Mouse (Mus musculus): ENCODE measurements around the gene Foxn1. TPM values are rescaled to one million over a fixed set of nuclear protein-coding genes. Genes with fewer than 3 reads are reported as not detected.

Foxn1 gene
- polyA plus RNA-seq, 1 experiment from 2014 or later, result 0.26 TPM

GRCm38 (mm10) chr11:78396950-78397349 is 10.6 kb upstream of the Foxn1 start:
- H3K4me3 ChIP-seq, result peak overlapping the region; percentile 49
- no peaks in the 10 kb centered on the region for H3K36me3 ChIP-seq (replicated peaks)
- H3K9me3 ChIP-seq, result no peaks in the 10 kb centered on the region
- DNase-seq (ENCODE audit: low spot score), result peak; percentile 36
- peaks cover 17% of the 10 kb centered on the region for H3K4me1 ChIP-seq
- 32% methylated on average over 11 of the region's 11 CpGs for WGBS
- peak overlapping the region; percentile 74 for H3K27ac ChIP-seq (replicated peaks)
- H3K27me3 ChIP-seq (replicated peaks; ENCODE audit: low read depth, poor library complexity, severe bottlenecking), result 0 out of 2 replicates have a peak, but pooled peaks cover 4% of the 10 kb centered on the region

DNA sequence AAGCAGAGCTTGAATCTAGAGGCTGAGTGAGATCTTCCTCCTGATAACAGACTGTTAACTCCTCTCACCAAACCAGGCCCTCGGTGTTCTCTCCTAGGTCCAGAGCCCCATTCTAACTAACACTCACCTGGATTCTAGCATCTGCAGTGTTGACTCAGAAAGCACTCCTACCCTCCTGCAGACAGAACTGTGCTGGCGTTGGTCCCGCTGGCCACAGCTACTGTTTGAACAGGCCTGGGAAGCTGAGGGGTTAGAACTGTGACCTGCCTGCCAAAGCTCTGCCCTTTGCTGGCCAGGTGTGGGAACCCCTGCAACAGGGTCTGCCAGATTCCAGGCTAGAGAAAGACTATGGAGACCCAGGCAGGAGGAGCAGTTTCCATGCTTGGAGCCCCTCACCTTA is 6.4 kb upstream of the Foxn1 start:
- H3K9me3 ChIP-seq, result no peaks in the 10 kb centered on the region
- 82% methylated on average over 3 of the region's 3 CpGs for WGBS
- H3K27me3 ChIP-seq (replicated peaks; ENCODE audit: low read depth, poor library complexity, severe bottlenecking), result no peaks in the 10 kb centered on the region
- no peak overlapping the region for H3K4me3 ChIP-seq
- H3K36me3 ChIP-seq (replicated peaks), result no peaks in the 10 kb centered on the region
- DNase-seq (ENCODE audit: low spot score), result no peak
- peaks cover 11% of the 10 kb centered on the region for H3K4me1 ChIP-seq
- no peak overlapping the region for H3K27ac ChIP-seq (replicated peaks)

GRCm38 (mm10) chr11:78385776-78386175 is 582 bp downstream of the Foxn1 start:
- no peaks in the 10 kb centered on the region for H3K36me3 ChIP-seq (replicated peaks)
- peaks cover 9% of the 10 kb centered on the region; the same call in 1 of the 2 replicates for H3K27me3 ChIP-seq (replicated peaks; ENCODE audit: low read depth, poor library complexity, severe bottlenecking)
- peaks cover 32% of the 10 kb centered on the region for H3K4me1 ChIP-seq
- no peak overlapping the region for H3K27ac ChIP-seq (replicated peaks)
- H3K9me3 ChIP-seq, result no peaks in the 10 kb centered on the region
- H3K4me3 ChIP-seq, result no peak overlapping the region
- no peak for DNase-seq (ENCODE audit: low spot score)
- 86% methylated on average over 10 of the region's 10 CpGs for WGBS

GRCm38 (mm10) chr11:78382701-78383100 is 3.7 kb downstream of the Foxn1 start:
- no peak for DNase-seq (ENCODE audit: low spot score)
- Histone ChIP-seq H3K9me3 (no peaks in the 10 kb centered on the region), H3K27me3 (replicated peaks; ENCODE audit: low read depth, poor library complexity, severe bottlenecking) (peaks cover 9% of the 10 kb centered on the region; the same call in 1 of the 2 replicates), H3K27ac (replicated peaks) (no peak overlapping the region), H3K4me3 (no peak overlapping the region), H3K4me1 (peaks cover 35% of the 10 kb centered on the region), H3K36me3 (replicated peaks) (no peaks in the 10 kb centered on the region)
- 28% methylated on average over 5 of the region's 5 CpGs for WGBS

- Histone ChIP-seq H3K4me1 (peaks cover 38% of the 10 kb centered on the region), H3K27ac (replicated peaks) (no peak overlapping the region), H3K27me3 (replicated peaks; ENCODE audit: low read depth, poor library complexity, severe bottlenecking) (peaks cover 9% of the 10 kb centered on the region; the same call in 1 of the 2 replicates), H3K9me3 (no peaks in the 10 kb centered on the region), H3K36me3 (replicated peaks) (no peaks in the 10 kb centered on the region), H3K4me3 (no peak overlapping the region)
- no peak for DNase-seq (ENCODE audit: low spot score)
- 84% methylated on average over 7 of the region's 7 CpGs for WGBS
These were observed 4.1 kb downstream of the Foxn1 start for GRCm38 (mm10) chr11:78382286-78382685.

- no peak for DNase-seq (ENCODE audit: low spot score)
- Histone ChIP-seq H3K4me1 (peaks cover 27% of the 10 kb centered on the region), H3K36me3 (replicated peaks) (no peaks in the 10 kb centered on the region), H3K27ac (replicated peaks) (no peak overlapping the region), H3K4me3 (no peak overlapping the region), H3K9me3 (no peaks in the 10 kb centered on the region), H3K27me3 (replicated peaks; ENCODE audit: low read depth, poor library complexity, severe bottlenecking) (0 out of 2 replicates have a peak, but pooled peaks cover 5% of the 10 kb centered on the region)
- WGBS, result 84% methylated on average over 3 of the region's 3 CpGs
These were observed 5.4 kb downstream of the Foxn1 start for GRCm38 (mm10) chr11:78380996-78381395.

DNA sequence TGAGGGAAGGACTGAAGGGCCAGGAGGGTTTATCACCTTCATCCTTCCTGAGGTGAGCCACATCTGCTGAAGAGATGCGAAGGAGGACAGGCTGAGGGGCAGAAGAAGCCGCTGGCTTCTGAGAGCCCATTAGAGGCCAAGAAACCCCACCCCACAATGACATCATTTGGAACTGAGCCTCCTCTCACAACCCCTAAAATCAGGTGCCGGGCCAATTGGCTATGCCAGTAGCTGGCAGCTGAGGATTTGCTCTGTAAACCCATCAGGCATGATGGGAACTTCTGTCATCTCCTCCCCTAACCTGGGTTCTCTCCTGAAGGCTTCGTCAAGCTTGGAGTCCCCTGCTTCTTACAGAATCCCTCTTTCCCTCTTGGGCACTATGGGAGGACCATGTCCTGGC is 6.0 kb downstream of the Foxn1 start:
- H3K4me1 ChIP-seq, result peaks cover 28% of the 10 kb centered on the region
- no peak for DNase-seq (ENCODE audit: low spot score)
- no peaks in the 10 kb centered on the region for H3K9me3 ChIP-seq
- H3K27me3 ChIP-seq (replicated peaks; ENCODE audit: low read depth, poor library complexity, severe bottlenecking), result 0 out of 2 replicates have a peak, but pooled peaks cover 5% of the 10 kb centered on the region
- H3K27ac ChIP-seq (replicated peaks), result no peak overlapping the region
- no peaks in the 10 kb centered on the region for H3K36me3 ChIP-seq (replicated peaks)
- 82% methylated on average over 4 of the region's 4 CpGs for WGBS
- H3K4me3 ChIP-seq, result no peak overlapping the region

DNA sequence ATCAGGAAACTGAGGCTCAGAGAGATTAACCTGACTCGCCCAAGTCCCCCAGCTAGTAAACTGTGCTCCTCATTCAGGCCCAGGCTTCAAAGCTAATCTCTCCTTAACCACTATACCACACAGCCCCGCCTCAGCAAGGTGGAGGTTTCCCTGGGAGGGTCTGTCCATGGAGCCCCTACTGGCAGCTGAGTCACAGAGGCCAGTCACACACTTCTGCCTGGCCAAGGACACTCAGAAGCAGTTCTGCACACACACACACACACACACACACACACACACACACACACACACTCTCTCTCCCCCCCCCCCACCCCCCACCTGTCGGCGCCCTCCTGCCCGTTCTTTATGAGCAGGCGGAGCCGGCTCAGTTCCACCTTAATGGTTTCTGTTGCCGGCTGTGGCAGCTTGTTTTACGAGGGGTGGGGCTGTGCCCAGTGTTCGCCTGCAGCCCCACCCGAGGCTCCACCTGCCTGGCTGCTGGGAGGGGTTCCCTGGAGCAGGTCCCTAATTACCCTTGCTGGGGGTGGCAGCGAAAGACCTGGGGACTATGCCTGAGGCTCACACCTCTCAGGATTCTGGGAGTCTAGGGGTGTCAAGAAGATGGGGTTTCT is 8.7 kb downstream of the Foxn1 start:
- Histone ChIP-seq H3K9me3 (no peaks in the 10 kb centered on the region), H3K4me1 (peaks cover 27% of the 10 kb centered on the region), H3K36me3 (replicated peaks) (no peaks in the 10 kb centered on the region), H3K27ac (replicated peaks) (no peak overlapping the region), H3K4me3 (no peak overlapping the region), H3K27me3 (replicated peaks; ENCODE audit: low read depth, poor library complexity, severe bottlenecking) (no peaks in the 10 kb centered on the region)
- no peak for DNase-seq (ENCODE audit: low spot score)
- WGBS, result 53% methylated on average over 12 of the region's 12 CpGs

GRCm38 (mm10) chr11:78374147-78374546 is 12.2 kb downstream of the Foxn1 start:
- H3K36me3 ChIP-seq (replicated peaks), result no peaks in the 10 kb centered on the region
- no peak overlapping the region for H3K4me3 ChIP-seq
- no peaks in the 10 kb centered on the region for H3K9me3 ChIP-seq
- H3K27ac ChIP-seq (replicated peaks), result no peak overlapping the region
- no peaks in the 10 kb centered on the region for H3K27me3 ChIP-seq (replicated peaks; ENCODE audit: low read depth, poor library complexity, severe bottlenecking)
- peaks cover 32% of the 10 kb centered on the region for H3K4me1 ChIP-seq
- no peak for DNase-seq (ENCODE audit: low spot score)
- WGBS, result 75% methylated on average over 8 of the region's 8 CpGs

GRCm38 (mm10) chr11:78372610-78373009 is 13.7 kb downstream of the Foxn1 start:
- Histone ChIP-seq H3K4me3 (no peak overlapping the region), H3K27ac (replicated peaks) (no peak overlapping the region), H3K4me1 (peaks cover 29% of the 10 kb centered on the region), H3K36me3 (replicated peaks) (no peaks in the 10 kb centered on the region), H3K9me3 (no peaks in the 10 kb centered on the region), H3K27me3 (replicated peaks; ENCODE audit: low read depth, poor library complexity, severe bottlenecking) (no peaks in the 10 kb centered on the region)
- WGBS, result 69% methylated on average over 7 of the region's 7 CpGs
- no peak for DNase-seq (ENCODE audit: low spot score)

GRCm38 (mm10) chr11:78372166-78372565 is 14.2 kb downstream of the Foxn1 start:
- 80% methylated on average over 3 of the region's 3 CpGs for WGBS
- H3K36me3 ChIP-seq (replicated peaks), result no peaks in the 10 kb centered on the region
- no peak for DNase-seq (ENCODE audit: low spot score)
- peaks cover 26% of the 10 kb centered on the region for H3K4me1 ChIP-seq
- H3K9me3 ChIP-seq, result no peaks in the 10 kb centered on the region
- no peak overlapping the region for H3K27ac ChIP-seq (replicated peaks)
- H3K4me3 ChIP-seq, result no peak overlapping the region
- no peaks in the 10 kb centered on the region for H3K27me3 ChIP-seq (replicated peaks; ENCODE audit: low read depth, poor library complexity, severe bottlenecking)

GRCm38 (mm10) chr11:78371711-78372110 is 14.6 kb downstream of the Foxn1 start:
- H3K4me1 ChIP-seq, result peaks cover 26% of the 10 kb centered on the region

DNA sequence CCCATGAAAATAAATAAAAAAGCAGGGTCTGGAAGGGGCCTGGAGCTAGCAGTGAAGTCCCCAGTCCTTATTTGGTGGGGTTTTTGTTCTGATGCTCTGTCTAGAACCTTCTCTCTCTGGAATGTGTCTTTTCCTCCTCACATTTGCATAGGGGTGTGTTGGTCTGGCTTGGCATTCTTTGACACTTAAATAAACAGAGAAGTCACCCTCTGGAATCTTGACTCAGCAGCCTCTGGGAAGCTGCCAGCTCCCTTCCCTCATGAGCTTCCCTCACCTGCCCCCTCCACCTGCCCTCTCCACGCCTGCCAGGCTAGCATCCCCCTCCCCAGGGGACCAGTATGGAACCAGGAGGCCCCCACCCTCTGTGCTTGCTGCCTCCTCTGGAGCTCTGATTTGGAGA is 16.0 kb downstream of the Foxn1 start:
- peaks cover 23% of the 10 kb centered on the region for H3K4me1 ChIP-seq
- no peaks in the 10 kb centered on the region for H3K27me3 ChIP-seq (replicated peaks; ENCODE audit: low read depth, poor library complexity, severe bottlenecking)
- no peak for DNase-seq (ENCODE audit: low spot score)
- peak overlapping the region; percentile 35; the same call in 1 of the 2 replicates for H3K27ac ChIP-seq (replicated peaks)
- WGBS, result 52% methylated on average over 1 of the region's 1 CpGs
- H3K9me3 ChIP-seq, result no peaks in the 10 kb centered on the region
- no peaks in the 10 kb centered on the region for H3K36me3 ChIP-seq (replicated peaks)
- no peak overlapping the region for H3K4me3 ChIP-seq

More at GRCm38 (mm10) chr11:78371711-78372110, 14.6 kb downstream of the Foxn1 start:
- Histone ChIP-seq H3K4me3 (no peak overlapping the region), H3K27me3 (replicated peaks; ENCODE audit: low read depth, poor library complexity, severe bottlenecking) (no peaks in the 10 kb centered on the region), H3K27ac (replicated peaks) (no peak overlapping the region), H3K9me3 (no peaks in the 10 kb centered on the region), H3K36me3 (replicated peaks) (no peaks in the 10 kb centered on the region)
- WGBS, result 92% methylated on average over 11 of the region's 11 CpGs
- DNase-seq (ENCODE audit: low spot score), result no peak

All from embryonic facial prominence, embryonic 10.5 days (tissue).